Mouse (Mus musculus): ENCODE results near the gene Scap.
"Not testable (repeated sequence)": the region's sequence is repeated elsewhere in the genome, so short reads cannot be mapped to it uniquely, and the experiment has no call there.

Scap gene

DNA sequence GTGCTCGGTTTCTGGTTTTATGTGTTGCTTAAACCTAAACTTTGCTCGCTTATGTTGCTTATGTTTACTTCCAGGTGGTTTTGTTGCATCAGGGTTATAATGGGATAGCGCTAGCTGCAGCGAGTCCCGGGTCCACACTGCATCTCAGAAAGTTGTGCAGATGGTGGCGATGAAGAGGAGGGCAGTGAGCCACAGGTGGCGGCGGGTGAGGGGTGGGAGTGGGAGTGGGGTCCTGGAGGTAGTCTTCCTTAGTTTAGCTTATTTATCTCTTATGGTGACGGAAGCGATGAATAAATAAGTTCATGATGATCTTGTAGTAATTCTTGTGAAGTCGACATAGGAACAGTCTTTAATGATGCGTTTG lies 790 bp downstream of the Scap start:
- no peak for DNase-seq

DNA sequence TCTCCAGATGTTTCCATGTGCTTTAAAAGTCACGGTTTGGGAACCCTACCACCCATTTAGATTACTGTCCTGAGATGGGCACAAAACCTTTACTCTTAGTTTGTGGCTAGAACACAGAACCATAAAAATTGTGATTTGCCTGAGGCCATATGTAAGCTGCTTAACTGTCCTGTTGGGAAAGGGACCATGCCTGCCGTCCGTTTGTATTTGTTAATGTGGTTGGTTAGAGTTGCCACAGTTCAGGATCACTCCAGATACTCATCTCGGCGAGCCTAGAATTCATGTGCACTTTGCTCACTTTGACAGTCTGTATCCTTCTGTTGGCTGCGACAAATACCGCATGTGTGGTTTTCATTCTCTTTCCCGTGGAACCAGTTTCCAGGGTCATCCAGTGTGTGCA lies 1.8 kb downstream of the Scap start:
- DNase-seq: no peak

DNA sequence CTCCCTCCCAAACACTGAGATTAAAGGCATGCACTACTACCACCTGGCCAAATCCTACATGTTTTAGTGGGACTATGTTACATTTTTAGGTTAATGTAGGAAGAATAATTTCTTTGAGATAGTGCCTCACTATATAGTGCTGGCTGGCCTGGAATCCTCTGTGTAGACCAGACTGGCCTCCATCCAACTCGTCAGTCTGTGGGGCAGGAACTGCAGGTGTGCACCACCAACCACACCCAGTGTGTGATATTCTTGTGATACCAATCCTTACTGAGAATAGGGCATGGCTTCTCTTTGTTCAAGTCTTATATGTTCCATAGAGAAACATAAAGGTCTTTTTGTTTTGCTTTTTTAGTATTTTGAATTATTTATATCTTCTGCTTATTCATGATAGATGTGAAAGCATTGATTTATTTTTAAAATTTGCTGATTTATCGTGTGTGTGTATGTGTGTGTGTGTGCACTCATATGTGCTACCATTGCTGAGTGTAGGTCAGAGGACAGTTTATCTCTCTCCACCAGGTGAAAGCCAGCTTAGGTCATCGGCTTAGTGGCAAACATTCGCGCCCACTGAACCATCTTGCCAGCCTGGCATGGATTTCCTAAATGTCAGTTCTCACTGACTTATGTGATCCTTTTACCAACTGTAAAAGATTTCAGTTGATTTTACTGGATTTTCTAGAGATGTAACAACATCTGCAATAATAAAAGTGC lies 7.1 kb downstream of the Scap start:
- DNase-seq: no peak

DNA sequence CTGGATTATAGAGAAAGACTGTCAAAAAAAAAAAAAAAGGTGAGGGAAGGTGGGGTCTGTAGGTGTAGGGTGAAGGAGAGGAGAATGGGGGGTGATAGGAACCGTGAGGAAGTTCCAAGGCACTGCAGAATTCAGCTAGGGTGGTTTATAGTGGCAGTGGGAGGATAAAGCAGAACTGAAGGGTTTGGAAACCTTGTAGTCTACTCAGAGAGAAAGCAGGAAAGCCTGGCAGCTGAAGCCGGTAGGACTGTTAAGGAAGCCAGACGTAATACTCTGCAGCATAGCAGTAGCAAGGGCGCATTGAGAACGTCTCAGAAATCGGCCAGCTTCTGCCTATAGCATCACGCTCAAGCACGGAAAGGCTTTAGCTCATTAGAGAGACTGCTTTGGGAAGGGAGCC lies 8.9 kb downstream of the Scap start:
- DNase-seq: no peak

- no peak for DNase-seq
Measured at GRCm38 (mm10) chr9:110343805-110344204, 10.7 kb downstream of the Scap start.

- DNase-seq: no peak
Measured at GRCm38 (mm10) chr9:110345057-110345739, 12.1 kb downstream of the Scap start.

- DNase-seq: no peak
Measured at GRCm38 (mm10) chr9:110348899-110349298, 15.8 kb downstream of the Scap start.

- DNase-seq: no peak
Measured at GRCm38 (mm10) chr9:110350188-110350587, 17.1 kb downstream of the Scap start.

- DNase-seq: no peak
Measured at GRCm38 (mm10) chr9:110350612-110351011, 17.5 kb downstream of the Scap start.

- no peak for DNase-seq
Measured at GRCm38 (mm10) chr9:110351350-110351749, 18.3 kb downstream of the Scap start.

DNA sequence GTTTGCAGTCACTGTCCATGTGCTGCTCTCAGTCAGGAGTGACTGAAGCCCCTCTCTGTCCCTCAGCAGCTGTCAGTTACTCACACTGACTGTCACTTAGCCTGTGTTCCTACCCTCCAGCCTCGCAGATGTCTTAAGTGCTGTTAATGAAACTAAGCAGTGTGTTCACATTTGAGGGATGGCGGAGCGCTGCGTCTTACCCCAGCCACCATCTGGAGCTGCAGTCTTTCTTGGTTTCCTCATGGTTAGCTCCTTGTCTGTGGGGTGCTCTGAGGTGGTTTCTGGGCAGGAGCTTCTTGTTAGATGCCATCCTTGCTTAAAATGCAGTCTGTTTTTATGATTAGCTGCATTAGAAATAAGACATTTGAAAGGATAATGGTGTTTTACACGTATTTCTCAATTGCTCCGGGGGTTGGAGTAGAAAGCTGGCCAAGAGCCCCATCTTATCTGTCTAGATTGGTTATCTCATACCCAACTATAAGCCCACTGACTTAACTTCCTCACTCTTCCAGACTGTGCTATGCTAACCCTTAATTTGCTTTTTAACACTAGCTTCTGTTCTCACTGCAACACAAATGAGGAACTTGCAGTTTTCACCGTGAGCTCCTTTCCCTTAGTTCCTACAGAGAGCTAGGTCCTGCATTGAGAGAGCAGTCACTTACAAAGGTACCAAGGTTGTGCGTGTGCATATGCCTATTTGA lies 19.0 kb downstream of the Scap start:
- no peak for DNase-seq

DNA sequence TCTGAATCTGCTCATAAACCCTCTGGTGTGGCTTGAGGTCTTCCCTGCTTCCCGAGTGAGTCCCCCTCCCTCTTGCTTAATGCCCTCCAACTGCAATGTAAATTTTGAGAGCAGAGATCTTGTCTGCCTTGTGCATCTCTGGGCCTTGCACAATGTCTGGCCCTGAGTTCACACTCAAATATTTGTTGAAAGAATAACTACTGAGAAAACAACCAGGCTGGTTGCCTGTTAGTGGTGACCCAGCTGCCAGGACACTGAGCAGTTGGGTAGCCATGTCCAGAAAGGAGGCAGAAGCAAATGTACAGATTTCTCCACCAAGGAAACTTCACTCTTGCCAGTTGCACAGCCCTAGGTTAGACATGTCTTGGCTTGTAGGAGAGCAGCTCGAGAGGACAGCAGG lies 25.3 kb downstream of the Scap start:
- no peak for DNase-seq

GRCm38 (mm10) chr9:110361299-110361698 lies 28.2 kb downstream of the Scap start:
- DNase-seq: no peak

- peak; percentile 56 to 66 for DNase-seq
Measured at GRCm38 (mm10) chr9:110362337-110362736, 29.2 kb downstream of the Scap start.

DNA sequence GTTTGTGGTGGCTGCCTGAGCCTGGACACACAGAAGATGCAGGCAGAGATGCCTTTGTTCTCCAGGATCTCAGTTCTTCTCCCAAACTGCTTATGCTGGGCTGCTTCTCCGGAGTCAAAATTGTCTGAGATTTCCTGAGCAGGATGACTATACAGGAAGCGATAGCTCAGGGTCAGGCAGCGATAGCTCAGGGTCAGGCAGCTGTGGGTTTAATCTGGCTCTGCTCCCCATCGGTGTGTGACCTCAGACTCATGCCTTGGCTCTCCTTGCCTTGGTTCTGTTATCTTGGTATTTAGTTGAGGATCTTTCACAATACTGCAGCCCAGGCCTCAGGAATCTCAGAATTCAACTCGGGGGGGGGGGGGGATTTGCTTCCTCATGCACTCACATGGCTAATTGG lies 33.7 kb downstream of the Scap start:
- DNase-seq: no peak

DNA sequence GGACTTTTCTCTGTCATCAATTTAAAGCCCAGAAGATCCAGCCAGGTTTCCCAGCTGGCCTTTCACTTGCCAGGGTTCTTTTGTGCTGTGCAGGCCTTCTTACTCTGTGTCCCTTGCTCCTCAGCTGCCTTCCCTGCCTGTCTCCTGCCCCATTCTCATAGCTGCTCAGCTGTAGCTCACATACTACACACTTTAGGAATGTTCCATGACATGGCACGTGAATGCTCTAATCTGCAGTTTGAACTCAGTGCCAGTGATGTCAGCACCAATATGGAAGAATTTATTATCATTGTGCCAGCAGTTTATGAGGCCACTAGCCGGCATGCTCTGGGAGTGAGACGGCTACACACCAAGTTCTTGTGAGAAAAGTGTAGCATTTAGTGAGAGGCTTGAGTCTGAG lies 36.8 kb downstream of the Scap start:
- no peak for DNase-seq

DNA sequence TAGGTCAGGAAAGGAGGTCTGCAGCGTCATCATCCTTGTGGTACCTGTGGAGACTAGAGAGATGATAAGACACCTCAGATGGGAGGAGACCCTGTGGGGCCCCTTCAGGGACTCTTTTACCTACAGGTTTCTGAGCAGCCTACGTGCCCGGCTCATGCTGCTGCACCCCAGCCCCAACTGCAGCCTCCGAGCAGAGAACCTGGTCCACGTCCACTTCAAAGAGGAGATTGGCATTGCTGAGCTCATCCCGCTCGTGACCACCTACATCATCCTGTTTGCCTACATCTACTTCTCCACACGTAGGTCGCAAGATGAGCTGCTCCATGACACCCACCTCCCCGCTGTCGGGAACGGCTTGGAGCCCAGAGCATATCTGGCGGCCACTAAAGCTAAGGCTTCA lies 40.8 kb downstream of the Scap start:
- no peak for DNase-seq

GRCm38 (mm10) chr9:110375668-110376067 lies 42.6 kb downstream of the Scap start:
- DNase-seq: no peak

- not testable (repeated sequence) for DNase-seq
Measured at GRCm38 (mm10) chr9:110377655-110378054, 44.6 kb downstream of the Scap start.

DNA sequence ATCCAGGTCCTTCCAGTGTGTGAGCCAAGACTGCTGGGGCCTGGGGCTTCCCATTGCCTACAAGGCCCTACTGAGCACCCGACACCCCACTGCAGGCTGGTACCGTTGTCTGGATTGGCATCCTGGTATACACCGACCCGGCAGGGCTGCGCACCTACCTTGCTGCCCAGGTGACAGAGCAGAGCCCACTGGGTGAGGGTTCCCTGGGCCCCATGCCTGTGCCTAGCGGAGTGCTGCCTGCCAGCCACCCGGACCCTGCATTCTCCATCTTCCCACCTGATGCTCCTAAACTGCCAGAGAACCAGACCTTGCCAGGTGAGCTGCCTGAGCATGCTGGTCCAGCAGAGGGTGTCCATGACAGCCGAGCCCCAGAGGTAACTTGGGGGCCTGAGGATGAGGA lies 46.3 kb downstream of the Scap start:
- DNase-seq: no peak

DNA sequence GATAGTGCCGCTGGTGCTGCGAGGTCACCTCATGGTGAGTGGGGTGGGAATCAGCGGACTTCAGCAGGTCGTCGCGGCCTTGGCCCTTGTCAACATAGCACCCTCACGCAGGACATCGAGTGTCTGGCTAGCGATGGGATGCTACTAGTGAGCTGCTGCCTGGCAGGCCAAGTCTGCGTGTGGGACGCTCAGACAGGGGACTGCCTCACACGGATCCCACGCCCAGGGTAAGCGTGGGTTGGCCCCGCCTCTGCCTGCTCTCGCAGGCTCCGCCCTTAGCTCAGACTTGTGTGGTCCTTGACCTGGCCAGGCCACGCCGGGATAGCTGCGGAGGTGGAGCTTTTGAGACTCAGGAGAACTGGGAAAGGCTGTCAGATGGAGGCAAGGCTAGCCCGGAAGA lies 47.6 kb downstream of the Scap start:
- DNase-seq: peak in 1 of 2 experiments; percentile 47

- no peak for DNase-seq
Measured at GRCm38 (mm10) chr9:110381292-110381691, 48.2 kb downstream of the Scap start.

DNA sequence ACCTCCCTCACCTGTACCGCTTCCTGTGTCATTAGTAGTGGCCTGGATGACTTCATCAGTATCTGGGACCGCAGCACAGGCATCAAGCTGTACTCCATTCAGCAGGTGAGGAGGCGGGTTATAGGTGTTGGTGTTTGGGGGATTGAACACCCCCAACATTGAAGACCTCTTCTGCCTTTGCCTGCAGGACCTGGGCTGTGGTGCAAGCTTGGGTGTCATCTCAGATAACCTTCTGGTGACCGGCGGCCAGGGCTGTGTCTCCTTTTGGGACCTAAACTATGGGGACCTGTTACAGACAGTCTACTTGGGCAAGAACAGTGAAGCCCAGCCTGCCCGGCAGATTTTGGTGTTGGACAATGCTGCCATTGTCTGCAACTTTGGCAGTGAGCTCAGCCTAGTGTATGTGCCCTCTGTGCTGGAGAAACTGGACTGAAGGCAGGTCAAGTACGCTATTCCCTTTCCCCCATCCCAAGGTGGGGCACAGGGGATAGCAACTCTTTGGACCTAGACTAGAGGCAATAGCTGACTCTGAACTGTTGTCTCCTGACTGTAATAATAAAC lies 51.4 kb downstream of the Scap start:
- DNase-seq: no peak

- no peak for DNase-seq
Measured at GRCm38 (mm10) chr9:110388011-110388410, 54.9 kb downstream of the Scap start.

Measured in lung, adult 18-20 months (tissue).